In the genomic region with DNA sequence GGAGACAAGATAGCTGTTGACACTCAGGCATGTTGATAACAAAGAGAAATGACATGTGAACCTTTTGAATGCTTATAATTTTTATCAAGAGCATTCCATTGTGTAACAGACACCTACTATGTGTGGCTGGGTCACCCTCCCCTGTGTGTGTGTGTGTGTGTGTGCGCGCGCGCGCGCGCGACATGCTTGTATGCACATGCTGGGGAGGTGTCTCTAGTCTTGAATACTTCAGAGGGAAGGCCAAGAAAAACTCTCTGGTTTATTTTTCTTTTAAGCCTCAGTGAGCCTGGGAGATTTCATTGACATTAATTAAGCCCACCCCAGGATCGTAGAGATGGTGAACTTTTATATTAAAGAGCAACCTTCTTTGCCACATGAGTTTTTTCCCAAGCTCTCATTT, we compare ENCODE assay signal across 24 mouse cellular contexts.
"Had no signal": no experiment of that assay in that cellular context is flagged by ENCODE, and none has a peak within 500 bp of the region (broad histone marks: within the 10 kb centered on the region; RNA-seq: fewer than 3 reads in every experiment).

No protein-coding gene starts in this region.

- H3K4me2 ChIP-seq: heart, embryonic 12.5 days; hindbrain, embryonic 12.5 days; hindbrain, embryonic 14.5 days; limb, embryonic 13.5 days; limb, embryonic 15.5 days; liver, embryonic 13.5 days; liver, embryonic 15.5 days had no signal

- H3K9ac ChIP-seq: heart, embryonic 12.5 days; hindbrain, embryonic 12.5 days; hindbrain, embryonic 14.5 days; limb, embryonic 13.5 days; limb, embryonic 15.5 days; liver, embryonic 13.5 days; liver, embryonic 15.5 days had no signal

- H3K9me3 ChIP-seq: heart, embryonic 10.5 days; heart, embryonic 12.5 days; hindbrain, embryonic 10.5 days; hindbrain, embryonic 12.5 days; limb, embryonic 13.5 days; limb, embryonic 15.5 days; liver, embryonic 13.5 days; liver, embryonic 15.5 days had no signal

- DNase-seq: gastrocnemius, adult 2 months; gastrocnemius, postnatal 10 days; gastrocnemius, postnatal 25 days; heart, adult 18-20 months; heart, postnatal 10 days; heart, postnatal 4 days; kidney, adult 8-10 months; kidney, postnatal 14 days; kidney, postnatal 36 days; layer of hippocampus, adult 9-11 months; layer of hippocampus, postnatal 36 days; left cerebral cortex, postnatal 4 days; liver, embryonic 13.5 days had no signal

- ATAC-seq: hindbrain, embryonic 16.5 days; inflammation-experienced regulatory T-cells, adult 6 months; intestine, embryonic 16.5 days had no signal

- H3K27ac ChIP-seq: gastrocnemius, adult 2 months; heart, embryonic 10.5 days; hindbrain, embryonic 10.5 days; hindbrain, embryonic 12.5 days; hindbrain, embryonic 14.5 days; limb, embryonic 13.5 days; limb, embryonic 15.5 days; liver, embryonic 13.5 days; liver, embryonic 15.5 days had no signal

- H3K36me3 ChIP-seq: heart, embryonic 10.5 days; heart, embryonic 12.5 days; hindbrain, embryonic 10.5 days; hindbrain, embryonic 12.5 days; limb, embryonic 13.5 days; limb, embryonic 15.5 days; liver, embryonic 13.5 days; liver, embryonic 15.5 days had no signal

- H3K4me1 ChIP-seq: heart, embryonic 10.5 days; heart, embryonic 12.5 days; hindbrain, embryonic 10.5 days; limb, embryonic 15.5 days; liver, embryonic 13.5 days; liver, embryonic 15.5 days had no signal

- H3K4me3 ChIP-seq: gastrocnemius, adult 2 months; heart, embryonic 10.5 days; heart, embryonic 12.5 days; hindbrain, embryonic 10.5 days; hindbrain, embryonic 12.5 days; limb, embryonic 13.5 days; limb, embryonic 15.5 days; liver, embryonic 13.5 days; liver, embryonic 15.5 days had no signal

- H3K27me3 ChIP-seq: heart, embryonic 12.5 days; hindbrain, embryonic 12.5 days; limb, embryonic 13.5 days; limb, embryonic 15.5 days; liver, embryonic 13.5 days; liver, embryonic 15.5 days had no signal
